Mouse (Mus musculus) olfactory bulb, adult 2 months (tissue): ENCODE data around the gene Zdhhc14. TPM values are rescaled to one million over a fixed set of nuclear protein-coding genes. Genes with fewer than 3 reads are reported as not detected.

ENCODE experiments used
- H3K27ac ChIP-seq: fragments of 200-500 bp; 2 replicates; pipeline ENCODE4 v1.5.1; 2012; ENCODE audit warnings: low read depth, low read length; ENCODE audit not compliant: insufficient read depth
- H3K4me1 ChIP-seq: fragments of 200-500 bp; 2 replicates; pipeline ENCODE4 v1.6.1; 2012; ENCODE audit warnings: low read length; ENCODE audit not compliant: control insufficient read depth, insufficient read depth
- H3K4me3 ChIP-seq: fragments of 200-500 bp; 2 replicates; pipeline ENCODE4 v1.5.1; 2012; ENCODE audit warnings: mild to moderate bottlenecking, low read depth, low read length, moderate library complexity; ENCODE audit not compliant: insufficient read depth
- CTCF ChIP-seq: fragments of 200-500 bp; IDR thresholded peaks from 2 replicates; pipeline ENCODE4 v1.5.1; 2012; ENCODE audit warnings: low read depth, mild to moderate bottlenecking, low read length, moderate library complexity; ENCODE audit not compliant: insufficient read depth
- POLR2A ChIP-seq: fragments of 200-500 bp; IDR thresholded peaks from 2 replicates; pipeline ENCODE4 v1.6.1; 2012; ENCODE audit warnings: mild to moderate bottlenecking, low read depth, low read length, moderate library complexity; ENCODE audit not compliant: insufficient read depth
- WGBS: fragments of 180-500 bp; shearing (Covaris S2); methylation state at CpG from one replicate; pipeline ENCODE4 v1.1.7; 2018; 5-methylcytosine and 5-hydroxymethylcytosine counted together
- polyA plus RNA-seq: library from polyadenylated mRNA; stranded (reverse); fragments of >200 nt; gene quantifications from 2 replicates; pipeline ENCODE4 v1.2.4, GENCODE M21; 2012; ENCODE audit warnings: low replicate concordance; ENCODE audit not compliant: missing spikeins, insufficient read depth, insufficient read length

The Zdhhc14 gene
- polyA plus RNA-seq, 1 experiment: not detected

DNA sequence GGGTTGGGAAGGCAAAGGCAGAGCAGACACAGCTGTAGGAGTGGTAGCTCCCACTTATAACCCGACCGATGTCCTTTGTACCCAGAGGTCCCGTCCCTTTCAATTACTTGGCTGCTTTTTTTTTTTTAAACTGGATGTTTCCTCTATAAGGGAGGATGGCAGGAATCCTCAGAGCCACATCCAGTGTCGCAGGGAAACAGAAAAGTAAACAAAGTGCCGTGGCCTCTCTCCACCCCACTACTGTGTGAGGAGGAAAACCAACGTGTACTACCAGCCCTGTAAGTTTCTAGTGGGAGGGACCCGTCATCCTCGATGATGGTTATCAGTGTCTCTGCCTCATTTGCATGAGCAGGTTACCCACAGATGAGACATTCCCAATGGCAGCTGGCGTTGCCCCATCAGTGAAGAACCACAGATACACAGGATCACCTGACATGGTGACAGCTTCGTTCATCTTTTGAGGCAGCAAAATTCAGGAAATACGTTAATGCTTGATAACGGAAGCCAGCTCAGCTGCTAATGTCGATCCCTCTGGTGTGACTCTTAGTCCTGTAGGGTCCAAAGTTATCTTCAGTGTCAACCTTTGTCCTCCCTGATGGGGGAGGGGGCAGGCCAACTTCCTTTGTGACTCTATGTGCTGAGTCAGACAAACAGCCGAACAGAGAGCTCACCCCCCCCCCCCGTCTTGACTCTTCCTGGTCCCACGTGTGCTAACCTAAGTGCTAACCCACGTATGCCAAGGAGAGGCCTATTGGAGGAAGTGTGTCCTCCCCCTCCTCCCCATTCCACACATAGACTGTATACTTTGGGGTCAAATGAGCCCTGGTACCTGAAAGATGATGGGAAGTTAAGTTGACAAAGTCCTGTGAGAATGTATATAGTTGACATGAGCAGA, 309.7 kb downstream of the Zdhhc14 start:
- H3K27ac ChIP-seq: no peak overlapping the region
- H3K4me3 ChIP-seq: no peak overlapping the region
- TF ChIP-seq POLR2A: no peak
- WGBS: 82% methylated on average over 17 of the region's 17 CpGs
- H3K4me1 ChIP-seq: no peaks in the 10 kb centered on the region

DNA sequence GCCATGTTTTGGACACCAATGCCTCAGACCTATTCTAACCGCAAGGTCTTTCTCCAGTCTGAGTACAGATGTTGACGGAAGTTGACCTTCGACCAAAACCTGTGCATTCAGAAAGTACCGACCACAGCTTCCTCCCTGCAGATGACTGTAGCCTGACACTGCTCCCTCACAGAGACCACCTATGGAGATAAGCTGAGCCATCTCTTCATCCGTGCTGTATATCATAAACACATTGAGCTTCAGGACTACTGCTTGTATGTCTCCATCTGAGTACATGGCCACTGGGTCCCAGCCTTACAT, 310.2 kb downstream of the Zdhhc14 start:
- 95% methylated on average over 5 of the region's 5 CpGs for WGBS
- TF ChIP-seq CTCF: no peak
- TF ChIP-seq POLR2A: no peak
- Histone ChIP-seq H3K4me1 (no peaks in the 10 kb centered on the region), H3K27ac (no peak overlapping the region), H3K4me3 (no peak overlapping the region)

Other genes with a start within 250 kb of the Zdhhc14 start
- gene Ldhal6b, start 73.8 kb upstream of the Zdhhc14 start, polyA plus RNA-seq: not detected in 2 replicates
- gene Tmem242, start 52.3 kb upstream of the Zdhhc14 start, polyA plus RNA-seq: not detected in 2 replicates